Mouse (Mus musculus) Muller cell, postnatal 12 days (primary cell): ENCODE results near the gene Krt9.
"Not testable (repeated sequence)": the region's sequence is repeated elsewhere in the genome, so short reads cannot be mapped to it uniquely, and the experiment has no call there.

Experiments
- DNase-seq: peaks from one replicate; pipeline ENCODE4 v3.0.0-alpha.2; 2015; ENCODE audit errors: inconsistent ontology term

Gene Krt9

GRCm38 (mm10) chr11:100192992-100193391 lies at the start of gene Krt9:
Krt9 (minus strand) TSS chr11:100193246.
- DNase-seq: no peak

GRCm38 (mm10) chr11:100240272-100240671 lies 47.2 kb upstream of the Krt9 start:
- DNase-seq: not testable (repeated sequence)

GRCm38 (mm10) chr11:100221741-100222140 lies 28.7 kb upstream of the Krt9 start:
- DNase-seq: peak; percentile 17

- no peak for DNase-seq
Measured at GRCm38 (mm10) chr11:100219304-100219703, 26.3 kb upstream of the Krt9 start.

- DNase-seq: no peak
Measured at GRCm38 (mm10) chr11:100208542-100208941, 15.5 kb upstream of the Krt9 start.

- no peak for DNase-seq
Measured at GRCm38 (mm10) chr11:100207498-100207897, 14.5 kb upstream of the Krt9 start, which contains the start of gene Krt14. Krt14 (minus strand) TSS chr11:100207548.

GRCm38 (mm10) chr11:100203448-100203847 lies 10.4 kb upstream of the Krt9 start:
- peak; percentile 65 for DNase-seq

- no peak for DNase-seq
Measured at GRCm38 (mm10) chr11:100202906-100203305, 9.9 kb upstream of the Krt9 start.

- DNase-seq: no peak
Measured at GRCm38 (mm10) chr11:100200104-100200820, 7.2 kb upstream of the Krt9 start.

- peak; percentile 45 for DNase-seq
Measured at GRCm38 (mm10) chr11:100198666-100199065, 5.6 kb upstream of the Krt9 start.

GRCm38 (mm10) chr11:100191820-100192219 lies 1.2 kb downstream of the Krt9 start:
- no peak for DNase-seq

- DNase-seq: no peak
Measured at GRCm38 (mm10) chr11:100186736-100187135, 6.3 kb downstream of the Krt9 start.

GRCm38 (mm10) chr11:100181725-100182124 lies 11.3 kb downstream of the Krt9 start:
- DNase-seq: no peak

GRCm38 (mm10) chr11:100179260-100179659 lies 13.8 kb downstream of the Krt9 start:
- no peak for DNase-seq

- no peak for DNase-seq
Measured at GRCm38 (mm10) chr11:100178307-100178706, 14.7 kb downstream of the Krt9 start.

GRCm38 (mm10) chr11:100176791-100177190 lies 16.3 kb downstream of the Krt9 start:
- no peak for DNase-seq

- peak; percentile 79 for DNase-seq
Measured at GRCm38 (mm10) chr11:100168765-100169762, 24.0 kb downstream of the Krt9 start.

GRCm38 (mm10) chr11:100168071-100168470 lies 25.0 kb downstream of the Krt9 start:
- no peak for DNase-seq

GRCm38 (mm10) chr11:100164392-100164791 lies 28.7 kb downstream of the Krt9 start:
- DNase-seq: no peak

- DNase-seq: no peak
Measured at GRCm38 (mm10) chr11:100157908-100158477, 35.1 kb downstream of the Krt9 start.

GRCm38 (mm10) chr11:100157331-100157730 lies 35.7 kb downstream of the Krt9 start:
- no peak for DNase-seq
